In genomic region chr8:40186715-40187583, GRCm38 (mm10) we compare ENCODE assay signal across 9 mouse cellular contexts.
DNase-seq lines count a peak whose midpoint lies in the region; ATAC-seq lines count a peak whose summit lies in the region.
"Had no signal": no experiment of that assay in that cellular context is flagged by ENCODE, and none has a peak within 500 bp of the region (broad histone marks: within the 10 kb centered on the region; RNA-seq: fewer than 3 reads in every experiment).

No protein-coding gene starts in this region.

- DNase-seq in liver, embryonic 11.5 days (ENCODE audit: low spot score) = no peak
- DNase-seq in liver = no peak
- DNase-seq in embryonic facial prominence, embryonic 10.5 days (ENCODE audit: low spot score) = peak; percentile 9
- no peak for DNase-seq in hindbrain, embryonic 14.5 days (ENCODE audit: low spot score)
- DNase-seq in left cerebral cortex, postnatal 10 days (ENCODE audit: extremely low spot score in 1 of 2, low spot score in 2 of 2) = no peak
- DNase-seq in gastrocnemius, postnatal 4 days (ENCODE audit: low spot score in 2 of 2) = no peak

- intact Hi-C loops in left cerebral cortex, postnatal 10 days (cut with DNase I) = loop anchor here (5.0 to 10.0 kb wide), 2 partner anchors 230 to 308 kb away; no protein-coding TSS in a partner anchor

- H3K27me3 ChIP-seq in liver, embryonic 11.5 days (replicated peaks; ENCODE audit: control insufficient read depth, insufficient read depth, low read length) = no peaks in the 10 kb centered on the region
- no peaks in the 10 kb centered on the region for H3K27me3 ChIP-seq in embryonic facial prominence, embryonic 10.5 days (replicated peaks; ENCODE audit: low read depth, poor library complexity, severe bottlenecking)
- no peaks in the 10 kb centered on the region for H3K27me3 ChIP-seq in hindbrain, embryonic 14.5 days (ENCODE audit: control insufficient read depth, insufficient read depth, low read length)
- no peaks in the 10 kb centered on the region for H3K27me3 ChIP-seq in neural tube, embryonic 12.5 days (replicated peaks)

- H3K4me1 ChIP-seq in liver, embryonic 11.5 days (replicated peaks; ENCODE audit: control insufficient read depth, insufficient read depth, low read length) = no peaks in the 10 kb centered on the region
- H3K4me1 ChIP-seq in embryonic facial prominence, embryonic 10.5 days = 0 out of 2 replicates have a peak, but pooled peaks cover 4% of the 10 kb centered on the region
- no peaks in the 10 kb centered on the region for H3K4me1 ChIP-seq in hindbrain, embryonic 14.5 days (replicated peaks; ENCODE audit: control insufficient read depth, insufficient read depth, low read length)
- H3K4me1 ChIP-seq in neural tube, embryonic 12.5 days = no peaks in the 10 kb centered on the region

- H3K4me3 ChIP-seq in liver, embryonic 11.5 days (ENCODE audit: low read depth, low read length) = no peak overlapping the region
- H3K4me3 ChIP-seq in embryonic facial prominence, embryonic 10.5 days = peak overlapping the region; percentile 37
- H3K4me3 ChIP-seq in hindbrain, embryonic 14.5 days (replicated peaks; ENCODE audit: low read length) = peak overlapping the region; percentile 28
- peak overlapping the region; percentile 20; the same call in 1 of the 2 replicates for H3K4me3 ChIP-seq in neural tube, embryonic 12.5 days

- H3K27ac ChIP-seq in liver, embryonic 11.5 days (ENCODE audit: low read depth, low read length) = no peak overlapping the region
- no peak overlapping the region for H3K27ac ChIP-seq in embryonic facial prominence, embryonic 10.5 days (replicated peaks)
- peak overlapping the region; percentile 47; the same call in 1 of the 2 replicates for H3K27ac ChIP-seq in hindbrain, embryonic 14.5 days
- H3K27ac ChIP-seq in neural tube, embryonic 12.5 days = no peak overlapping the region
- H3K27ac ChIP-seq: liver, embryonic 14.5 days had no signal

- no peaks in the 10 kb centered on the region for H3K36me3 ChIP-seq in liver, embryonic 11.5 days (ENCODE audit: control insufficient read depth, insufficient read depth, low read length)
- H3K36me3 ChIP-seq in embryonic facial prominence, embryonic 10.5 days (replicated peaks) = no peaks in the 10 kb centered on the region
- no peaks in the 10 kb centered on the region for H3K36me3 ChIP-seq in hindbrain, embryonic 14.5 days (replicated peaks; ENCODE audit: control insufficient read depth, insufficient read depth)
- H3K36me3 ChIP-seq in neural tube, embryonic 12.5 days = no peaks in the 10 kb centered on the region

- no peak overlapping the region for H3K9ac ChIP-seq in liver, embryonic 11.5 days (ENCODE audit: low read depth, low read length)
- peak overlapping the region; percentile 57 for H3K9ac ChIP-seq in hindbrain, embryonic 14.5 days
- no peak overlapping the region for H3K9ac ChIP-seq in neural tube, embryonic 12.5 days
- H3K9ac ChIP-seq: liver, embryonic 14.5 days had no signal

- H3K9me3 ChIP-seq in liver, embryonic 11.5 days (ENCODE audit: control insufficient read depth, low read length) = no peaks in the 10 kb centered on the region
- H3K9me3 ChIP-seq in embryonic facial prominence, embryonic 10.5 days = no peaks in the 10 kb centered on the region
- no peaks in the 10 kb centered on the region for H3K9me3 ChIP-seq in hindbrain, embryonic 14.5 days (ENCODE audit: control insufficient read depth, low read length)
- H3K9me3 ChIP-seq in neural tube, embryonic 12.5 days = no peaks in the 10 kb centered on the region

- peak overlapping the region; percentile 38 for H3K4me2 ChIP-seq in liver, embryonic 11.5 days
- peak overlapping the region; percentile 56 for H3K4me2 ChIP-seq in hindbrain, embryonic 14.5 days (replicated peaks)
- H3K4me2 ChIP-seq in neural tube, embryonic 12.5 days (replicated peaks) = peak overlapping the region; percentile 57

- ATAC-seq in liver, embryonic 11.5 days (replicated peaks; ENCODE audit: low FRiP score) = no peak
- peak; percentile 79 for ATAC-seq in hindbrain, embryonic 14.5 days (ENCODE audit: low FRiP score)
- peak; percentile 65 for ATAC-seq in neural tube, embryonic 12.5 days (ENCODE audit: low FRiP score, low read depth)
- no peak for ATAC-seq in frontal cortex, adult (ENCODE audit: low TSS enrichment)

- 38% methylated on average over 17 of the region's 17 CpGs for WGBS in liver, embryonic 11.5 days
- 40% methylated on average over 17 of the region's 17 CpGs for WGBS in embryonic facial prominence, embryonic 10.5 days
- WGBS in hindbrain, embryonic 14.5 days = 18% methylated on average over 17 of the region's 17 CpGs
- WGBS in neural tube, embryonic 12.5 days = 39% methylated on average over 17 of the region's 17 CpGs

Comparison
In these comparisons a context has a peak if more than half of its experiments do, and no peak if none do; other contexts are left out.
1. ATAC-seq: peak in hindbrain, embryonic 14.5 days (single experiment) and neural tube, embryonic 12.5 days (single experiment); none in liver, embryonic 11.5 days (single experiment) and frontal cortex, adult (single experiment).
2. Peak in every context shown above with its lines, with median percentiles within 50 percentile points of each other: H3K4me2 ChIP-seq.